ENCODE assay signal across 8 mouse cellular contexts in the genomic region with DNA sequence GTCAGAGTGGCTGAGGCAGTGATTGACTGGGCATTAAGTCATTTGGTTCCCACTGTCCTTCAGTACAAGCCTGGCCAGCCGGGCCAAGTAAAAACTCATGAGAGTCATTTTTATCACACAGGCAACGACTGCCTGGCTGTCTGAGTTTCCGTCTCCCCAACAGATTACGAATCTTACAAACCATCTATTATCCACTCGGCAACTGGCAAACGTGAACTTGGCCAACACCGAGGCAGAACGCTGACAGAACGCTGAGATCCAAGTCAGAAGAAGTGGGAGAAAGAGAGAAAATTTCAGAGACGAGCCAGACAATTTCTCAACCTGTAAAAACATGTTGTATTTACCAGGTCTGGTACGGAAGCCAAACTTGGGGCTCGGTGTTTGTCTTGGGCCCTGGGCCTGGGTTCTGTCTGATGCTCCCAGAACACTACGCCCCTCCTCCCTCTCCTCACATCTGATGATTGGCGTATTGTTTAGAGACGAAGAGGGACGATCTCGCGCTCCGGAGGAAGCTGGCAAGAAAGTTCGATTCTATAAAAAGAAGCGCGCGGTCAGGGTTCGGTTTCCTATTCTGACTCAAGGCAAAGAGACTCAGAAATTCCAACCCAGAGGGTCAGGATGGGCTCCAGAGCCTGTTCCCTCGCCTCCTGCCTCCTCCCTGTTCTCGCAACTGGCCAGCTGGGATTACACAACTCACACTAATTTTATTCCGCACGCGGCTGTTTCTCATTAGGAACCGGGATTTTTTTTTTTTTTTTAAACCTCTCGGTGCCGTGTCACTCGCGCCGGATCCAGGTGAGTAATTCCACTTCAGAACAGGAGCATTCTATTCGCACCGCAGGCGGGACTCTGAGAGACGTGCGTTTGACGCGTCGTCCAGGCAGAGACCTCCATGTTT. TPM values are rescaled to one million over a fixed set of nuclear protein-coding genes. Genes with fewer than 3 reads are reported as not detected.
DNase-seq lines count a peak whose midpoint lies in the region; ATAC-seq lines count a peak whose summit lies in the region.

No protein-coding gene starts in this region.

- H3K4me1 ChIP-seq in intestine, embryonic 14.5 days (replicated peaks; ENCODE audit: control insufficient read depth, insufficient read depth, low read length) = peaks cover 35% of the 10 kb centered on the region

- peak; percentile 54; the same call in 1 of the 2 replicates for ATAC-seq in intestine, embryonic 14.5 days (replicated peaks; ENCODE audit: low FRiP score, low TSS enrichment, low read depth)

- no peaks in the 10 kb centered on the region for H3K27me3 ChIP-seq in intestine, embryonic 14.5 days (replicated peaks; ENCODE audit: control insufficient read depth, insufficient read depth, low read length)

- peak overlapping the region; percentile 61 for H3K4me2 ChIP-seq in intestine, embryonic 14.5 days (ENCODE audit: low read length)

- 2% methylated on average over 43 of the region's 43 CpGs for WGBS in intestine, embryonic 14.5 days
- 4% methylated on average over 41 of the region's 43 CpGs for WGBS in macrophage (ENCODE audit: missing documents)

- H3K79me2 ChIP-seq in macrophage (ENCODE audit: inconsistent target) = no peaks in the 10 kb centered on the region

- peak; percentile 52 to 83 for DNase-seq in adrenal gland, adult (ENCODE audit: inconsistent age in 2 of 2, low spot score in 1 of 2)
- DNase-seq in adrenal gland, postnatal 4 days (ENCODE audit: low spot score in 2 of 2) = no peak
- peak; percentile 70 for DNase-seq in embryo, embryonic 11 days
- DNase-seq in gastrocnemius, postnatal 36 days = peak; percentile 69 to 76
- peak; percentile 77 for DNase-seq in intestine, embryonic 14.5 days (ENCODE audit: low spot score)
- DNase-seq in left cerebral cortex, adult 9 months (ENCODE audit: low spot score in 2 of 2) = peak; percentile 26 to 73
- peak; percentile 60 to 74 for DNase-seq in right cerebral cortex, postnatal 10 days (ENCODE audit: low spot score in 2 of 2)

- H3K9ac ChIP-seq in intestine, embryonic 14.5 days (ENCODE audit: low read length) = peak overlapping the region; percentile 43

- no peaks in the 10 kb centered on the region for H3K9me3 ChIP-seq in intestine, embryonic 14.5 days (ENCODE audit: control insufficient read depth, low read length)

- H3K27ac ChIP-seq in intestine, embryonic 14.5 days (ENCODE audit: low read depth) = peak overlapping the region; percentile 66
- peak overlapping the region; percentile 21; the same call in 1 of the 2 replicates for H3K27ac ChIP-seq in macrophage

- intact Hi-C loops in gastrocnemius, postnatal 36 days (cut with DNase I) = loop anchor here (2.0 kb wide), 1 partner anchor 47 kb away; the partner anchor contains the start of gene Med13l

- no peaks in the 10 kb centered on the region for H3K36me3 ChIP-seq in intestine, embryonic 14.5 days (ENCODE audit: control insufficient read depth, insufficient read depth, low read length)
- no peaks in the 10 kb centered on the region for H3K36me3 ChIP-seq in macrophage (ENCODE audit: inconsistent target)

- H3K4me3 ChIP-seq in intestine, embryonic 14.5 days (ENCODE audit: low read depth, low read length) = peak overlapping the region; percentile 34
- H3K4me3 ChIP-seq in macrophage (ENCODE audit: inconsistent target) = peak overlapping the region; percentile 35

RNA-seq across cellular contexts. Expression of gene Med13l, which starts 46.6 kb away (rescaled TPM):
- total RNA-seq in adrenal gland, postnatal 4 days (2021) = 10 to 100 TPM; 49.9 to 55.3 TPM
- total RNA-seq in gastrocnemius, postnatal 36 days (2021) = 10 to 100 TPM; 20.4 to 22.4 TPM
- polyA plus RNA-seq in intestine, embryonic 14.5 days (2014; fragmentation: Nextera tagmentation; extraction: Ambion mirVana) = 14.4 and 14.9 TPM in 2 replicates
- 100 to 1,000 TPM; 120 to 443 (median 144) TPM for total RNA-seq in macrophage (2018; cell fraction: chromatin; rRNA removed)
- 10 to 100 TPM; 27.9 to 64.0 (median 33.9) TPM for total RNA-seq in macrophage (2018; cell fraction: cytosol; rRNA removed)
- total RNA-seq in macrophage (2018; cell fraction: nucleus; rRNA removed) = 100 to 1,000 TPM in 21 of 26 experiments, 10 to 100 TPM in 5; 76.5 to 395 (median 107) TPM
- polyA plus RNA-seq in macrophage (2018) = 10.0 to 13.9 TPM (median 13.2 TPM) in 3 replicates

Comparison
In these comparisons a context has a peak if more than half of its experiments do, and no peak if none do; other contexts are left out.
1. DNase-seq: peak in adrenal gland, adult (2 of 2), embryo, embryonic 11 days (single experiment), gastrocnemius, postnatal 36 days (2 of 2), intestine, embryonic 14.5 days (single experiment), left cerebral cortex, adult 9 months (2 of 2) and right cerebral cortex, postnatal 10 days (2 of 2); none in adrenal gland, postnatal 4 days (0 of 2).